Mouse (Mus musculus): ENCODE data around the gene Zdhhc1.

- TF ChIP-seq CTCF (IDR thresholded peaks at IDR 0.05; ENCODE audit: low read depth) = no peak
- no peak for TF ChIP-seq EP300 (IDR thresholded peaks at IDR 0.05; ENCODE audit: low read depth)
Measured at GRCm38 (mm10) chr8:105473816-105474606, 22.7 kb downstream of the Zdhhc1 start.
